Comparison of ENCODE assay signal across 15 mouse cellular contexts in the genomic region with DNA sequence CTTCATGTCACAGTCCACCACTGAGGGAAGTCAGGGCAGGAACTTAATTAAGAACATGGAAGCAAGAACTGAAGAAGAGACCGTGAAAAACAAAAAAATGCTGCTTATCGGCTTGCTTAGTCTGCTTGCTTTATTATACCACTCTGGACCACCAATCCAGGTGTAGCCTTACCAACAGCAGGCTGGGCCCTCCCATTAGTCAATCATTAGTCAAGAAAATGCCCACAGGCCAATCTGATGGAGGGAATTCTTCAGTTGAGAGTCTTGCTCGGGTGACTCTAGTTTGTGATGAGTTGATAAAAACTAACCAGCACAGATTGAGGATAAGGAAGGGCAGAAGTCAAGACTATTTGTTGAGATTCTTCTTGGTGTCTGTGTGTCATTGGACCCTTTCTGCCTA.
"Had no signal": no experiment of that assay in that cellular context is flagged by ENCODE, and none has a peak within 500 bp of the region (broad histone marks: within the 10 kb centered on the region; RNA-seq: fewer than 3 reads in every experiment).

No protein-coding gene starts in this region.

- ATAC-seq: inflammation-experienced regulatory T-cells, adult 6 months; intestine, postnatal 0 days; lung, postnatal 0 days; midbrain, embryonic 16.5 days had no signal

- H3K27me3 ChIP-seq: liver, embryonic 15.5 days; stomach, embryonic 15.5 days had no signal

- H3K4me3 ChIP-seq: layer of hippocampus, adult 2 months; limb, embryonic 10.5 days; liver, embryonic 15.5 days; stomach, embryonic 15.5 days had no signal

- DNase-seq: lung, adult 2 months; lung, postnatal 4 days; right cerebral cortex, postnatal 14 days; thymus, adult 2 months; thymus, postnatal 4 days had no signal

- H3K4me2 ChIP-seq: liver, embryonic 11.5 days; liver, embryonic 15.5 days; midbrain, embryonic 11.5 days; stomach, embryonic 15.5 days had no signal

- H3K9ac ChIP-seq: liver, embryonic 15.5 days; stomach, embryonic 15.5 days had no signal

- H3K36me3 ChIP-seq: limb, embryonic 10.5 days; stomach, embryonic 15.5 days had no signal

- H3K27ac ChIP-seq: layer of hippocampus, adult 2 months; limb, embryonic 10.5 days; liver, embryonic 15.5 days; stomach, embryonic 15.5 days had no signal

- H3K4me1 ChIP-seq: limb, embryonic 10.5 days; stomach, embryonic 15.5 days had no signal

- H3K9me3 ChIP-seq: limb, embryonic 10.5 days; liver, embryonic 15.5 days; stomach, embryonic 15.5 days had no signal
